Mouse (Mus musculus) liver, adult 2 months (tissue): ENCODE data around the gene Peak1. TPM values are rescaled to one million over a fixed set of nuclear protein-coding genes. Genes with fewer than 3 reads are reported as not detected.

Experiments
- DNase-seq: peaks from one replicate; pipeline ENCODE4 v3.0.0-alpha.2; 2011; ENCODE audit warnings: low read depth, low spot score; ENCODE audit errors: extremely low read depth
- H3K27ac ChIP-seq: fragments of 200-500 bp; replicated peaks from 2 replicates; pipeline ENCODE4 v1.5.1; 2012; ENCODE audit warnings: low read depth, mild to moderate bottlenecking, control low read depth, inconsistent platforms, low read length; ENCODE audit not compliant: insufficient read depth
- H3K27me3 ChIP-seq: fragments of 200-500 bp; 2 replicates; pipeline ENCODE4 v1.6.1; 2012; ENCODE audit warnings: mild to moderate bottlenecking, moderate library complexity, low read length, inconsistent platforms; ENCODE audit not compliant: control insufficient read depth, insufficient read depth
- H3K36me3 ChIP-seq: fragments of 200-500 bp; 2 replicates; pipeline ENCODE4 v1.6.1; 2012; ENCODE audit warnings: low read length, inconsistent platforms; ENCODE audit not compliant: control insufficient read depth, insufficient read depth
- H3K4me1 ChIP-seq: fragments of 200-500 bp; 2 replicates; pipeline ENCODE4 v1.6.1; 2011; ENCODE audit warnings: low read length; ENCODE audit not compliant: control insufficient read depth, insufficient read depth
- H3K4me3 ChIP-seq: fragments of 200-500 bp; 2 replicates; pipeline ENCODE4 v1.5.1; 2011; ENCODE audit warnings: low read depth, mild to moderate bottlenecking, control low read depth, low read length, moderate library complexity; ENCODE audit not compliant: insufficient read depth
- H3K79me2 ChIP-seq: fragments of 200-500 bp; 2 replicates; pipeline ENCODE4 v1.6.1; 2012; ENCODE audit warnings: inconsistent platforms, mild to moderate bottlenecking, low read length, moderate library complexity; ENCODE audit not compliant: control insufficient read depth, insufficient read depth
- H3K9ac ChIP-seq: fragments of 200-500 bp; 2 replicates; pipeline ENCODE4 v1.6.1; 2012; ENCODE audit warnings: low read depth, mild to moderate bottlenecking, control low read depth, inconsistent platforms, low read length
- CTCF ChIP-seq: fragments of 200-500 bp; IDR thresholded peaks from 2 replicates; pipeline ENCODE4 v1.5.1; 2011; ENCODE audit warnings: low read depth, low read length, control low read depth
- POLR2A ChIP-seq: fragments of 200-500 bp; IDR thresholded peaks from 2 replicates; pipeline ENCODE4 v1.6.1; 2011; ENCODE audit warnings: low read length, control low read depth; ENCODE audit not compliant: insufficient read depth; ENCODE audit errors: extremely low read depth
- WGBS: fragments of 180-500 bp; shearing (Covaris S2); methylation state at CpG from one replicate; pipeline ENCODE4 v1.1.7; 2018; 5-methylcytosine and 5-hydroxymethylcytosine counted together
- polyA plus RNA-seq: library from polyadenylated mRNA; depleted of rRNA; stranded (reverse); fragments of >200 nt; gene quantifications from 2 replicates; pipeline ENCODE4 v1.2.3, GENCODE M21; 2012
- total RNA-seq: library from RNA; depleted of rRNA; stranded (reverse); fragments of >200 nt; gene quantifications from 2 replicates; pipeline ENCODE4 v1.2.3, GENCODE M21; 2014

The Peak1 gene
- total and polyA plus RNA-seq, 2 experiments = 2.8 to 10.7 TPM

- H3K27me3 ChIP-seq = no peaks in the 10 kb centered on the region
- no peak for DNase-seq
- H3K27ac ChIP-seq = no peak overlapping the region
- H3K4me1 ChIP-seq = no peaks in the 10 kb centered on the region
- H3K36me3 ChIP-seq = no peaks in the 10 kb centered on the region
- WGBS = 88% methylated on average over 2 of the region's 2 CpGs
- H3K9ac ChIP-seq = no peak overlapping the region
- no peaks in the 10 kb centered on the region; the same call in 1 of the 2 replicates for H3K79me2 ChIP-seq
- no peak overlapping the region for H3K4me3 ChIP-seq
- TF ChIP-seq POLR2A (no peak), CTCF (no peak)
Measured at GRCm38 (mm10) chr9:56290019-56290418, 127.8 kb downstream of the Peak1 start.

GRCm38 (mm10) chr9:56282481-56282880 lies 135.4 kb downstream of the Peak1 start:
- H3K9ac ChIP-seq = no peak overlapping the region
- no peak overlapping the region for H3K4me3 ChIP-seq
- DNase-seq = no peak
- H3K79me2 ChIP-seq = no peaks in the 10 kb centered on the region
- WGBS = 90% methylated on average over 5 of the region's 5 CpGs
- no peaks in the 10 kb centered on the region for H3K4me1 ChIP-seq
- H3K27ac ChIP-seq = no peak overlapping the region
- H3K36me3 ChIP-seq = no peaks in the 10 kb centered on the region
- no peaks in the 10 kb centered on the region for H3K27me3 ChIP-seq
- TF ChIP-seq POLR2A (no peak), CTCF (no peak)

GRCm38 (mm10) chr9:56273576-56273975 lies 144.3 kb downstream of the Peak1 start:
- no peak overlapping the region for H3K4me3 ChIP-seq
- no peaks in the 10 kb centered on the region; the same call in 1 of the 2 replicates for H3K79me2 ChIP-seq
- DNase-seq = no peak
- no peaks in the 10 kb centered on the region for H3K36me3 ChIP-seq
- no peak overlapping the region for H3K9ac ChIP-seq
- no peak overlapping the region for H3K27ac ChIP-seq
- TF ChIP-seq POLR2A (no peak), CTCF (no peak)
- H3K27me3 ChIP-seq = no peaks in the 10 kb centered on the region
- 85% methylated on average over 3 of the region's 3 CpGs for WGBS
- H3K4me1 ChIP-seq = 0 out of 2 replicates have a peak, but pooled peaks cover 2% of the 10 kb centered on the region

GRCm38 (mm10) chr9:56272247-56272598 lies 145.6 kb downstream of the Peak1 start:
- 45% methylated on average over 2 of the region's 2 CpGs for WGBS
- Histone ChIP-seq H3K27ac (no peak overlapping the region), H3K79me2 (no peaks in the 10 kb centered on the region; the same call in 1 of the 2 replicates)

GRCm38 (mm10) chr9:56271326-56272246 lies 146.3 kb downstream of the Peak1 start:
- DNase-seq = no peak
- Histone ChIP-seq H3K27ac (no peak overlapping the region), H3K9ac (no peak overlapping the region), H3K36me3 (no peaks in the 10 kb centered on the region), H3K27me3 (no peaks in the 10 kb centered on the region), H3K79me2 (no peaks in the 10 kb centered on the region; the same call in 1 of the 2 replicates), H3K4me3 (no peak overlapping the region), H3K4me1 (0 out of 2 replicates have a peak, but pooled peaks cover 2% of the 10 kb centered on the region)
- WGBS = 87% methylated on average over 21 of the region's 21 CpGs
- TF ChIP-seq CTCF (no peak), POLR2A (no peak)

More at GRCm38 (mm10) chr9:56272247-56272598, 145.6 kb downstream of the Peak1 start:
- Histone ChIP-seq H3K27me3 (no peaks in the 10 kb centered on the region), H3K36me3 (no peaks in the 10 kb centered on the region), H3K4me3 (no peak overlapping the region), H3K4me1 (0 out of 2 replicates have a peak, but pooled peaks cover 2% of the 10 kb centered on the region), H3K9ac (no peak overlapping the region)
- TF ChIP-seq POLR2A = no peak
- no peak for TF ChIP-seq CTCF
- DNase-seq = no peak

GRCm38 (mm10) chr9:56269101-56269500 lies 148.8 kb downstream of the Peak1 start:
- no peak for TF ChIP-seq POLR2A
- no peak for TF ChIP-seq CTCF
- H3K4me1 ChIP-seq = 0 out of 2 replicates have a peak, but pooled peaks cover 2% of the 10 kb centered on the region
- no peak overlapping the region for H3K27ac ChIP-seq
- DNase-seq = no peak
- H3K36me3 ChIP-seq = no peaks in the 10 kb centered on the region
- no peak overlapping the region for H3K9ac ChIP-seq
- no peak overlapping the region for H3K4me3 ChIP-seq
- H3K79me2 ChIP-seq = no peaks in the 10 kb centered on the region; the same call in 1 of the 2 replicates
- no peaks in the 10 kb centered on the region for H3K27me3 ChIP-seq
- 78% methylated on average over 3 of the region's 3 CpGs for WGBS
